Mouse (Mus musculus) hindbrain, embryonic 16.5 days (tissue): ENCODE measurements around the gene Tmem128. TPM values are rescaled to one million over a fixed set of nuclear protein-coding genes. Genes with fewer than 3 reads are reported as not detected.

Experiments used
- ATAC-seq: fragments of 200-750 bp; cut with Nextera tagmentation; 2 replicates; pipeline ENCODE4 v1.8.0; 2017; ENCODE audit warnings: moderate TSS enrichment, moderate library complexity
- H3K27ac ChIP-seq: fragments of 300-500 bp; sonication (generic); 2 replicates; pipeline ENCODE4 v1.5.1; 2014; ENCODE audit warnings: low read depth, mild to moderate bottlenecking, control low read depth, low read length, moderate library complexity
- H3K27me3 ChIP-seq: fragments of 300-500 bp; sonication (generic); replicated peaks from 2 replicates; pipeline ENCODE4 v1.6.1; 2014; ENCODE audit warnings: low read length; ENCODE audit not compliant: control insufficient read depth, insufficient read depth
- H3K36me3 ChIP-seq: fragments of 300-500 bp; sonication (generic); 2 replicates; pipeline ENCODE4 v1.6.1; 2014; ENCODE audit warnings: mild to moderate bottlenecking, low read length, moderate library complexity, mixed read lengths; ENCODE audit not compliant: control insufficient read depth, insufficient read depth
- H3K4me1 ChIP-seq: fragments of 300-500 bp; sonication (generic); 2 replicates; pipeline ENCODE4 v1.6.1; 2014; ENCODE audit warnings: low read depth, low read length; ENCODE audit not compliant: control insufficient read depth, insufficient read depth
- H3K4me2 ChIP-seq: fragments of 300-500 bp; sonication (generic); 2 replicates; pipeline ENCODE4 v1.6.1; 2014; ENCODE audit warnings: mild to moderate bottlenecking, low read length, control low read depth, moderate library complexity
- H3K4me3 ChIP-seq: fragments of 300-500 bp; sonication (generic); 2 replicates; pipeline ENCODE4 v1.5.1; 2014; ENCODE audit warnings: mild to moderate bottlenecking, low read length, control low read depth, moderate library complexity
- H3K9ac ChIP-seq: fragments of 300-500 bp; sonication (generic); 2 replicates; pipeline ENCODE4 v1.6.1; 2014; ENCODE audit warnings: low read depth, mild to moderate bottlenecking, control low read depth, low read length, moderate library complexity
- H3K9me3 ChIP-seq: fragments of 300-500 bp; sonication (generic); 2 replicates; pipeline ENCODE4 v1.6.1; 2014; ENCODE audit warnings: mild to moderate bottlenecking, low read length, moderate library complexity; ENCODE audit not compliant: control insufficient read depth
- whole genome bisulfite sequencing: fragments of 180-500 bp; shearing (Covaris S2); extraction: QIAGEN DNeasy Blood & Tissue Kit; methylation state at CpG from one replicate; pipeline ENCODE4 v1.1.7; 2014; 5-methylcytosine and 5-hydroxymethylcytosine counted together
- polyA plus RNA-seq: library from polyadenylated mRNA; unstranded; fragments of >200 nt; fragmentation: Nextera tagmentation; extraction: Ambion mirVana; gene quantifications from 2 replicates; pipeline ENCODE4 v1.2.1, GENCODE M21; 2015

Tmem128 gene
- polyA plus RNA-seq, 1 experiment from 2014 or later, result 89.3 TPM

- ATAC-seq, result no peak
- 0 out of 2 replicates have a peak within 1 kb of the TSS, but pooled peaks have one; percentile 5 for H3K9ac ChIP-seq
Observed at GRCm38 (mm10) chr5:38275771-38276170, 15.8 kb downstream of the Tmem128 start, which contains the start of gene Otop1. Gene Otop1, plus strand, starts transcription at chr5:38275972.

GRCm38 (mm10) chr5:38276451-38276850 is 16.5 kb downstream of the Tmem128 start:
- Histone ChIP-seq H3K4me2 (peak overlapping the region; percentile 52), H3K9me3 (no peaks in the 10 kb centered on the region), H3K36me3 (peaks cover 4% of the 10 kb centered on the region; the same call in 1 of the 2 replicates), H3K27ac (no peak overlapping the region), H3K9ac (0 out of 2 replicates have a peak overlapping the region, but pooled peaks have one; percentile 5), H3K27me3 (peaks cover 49% of the 10 kb centered on the region), H3K4me1 (peaks cover 12% of the 10 kb centered on the region), H3K4me3 (peak overlapping the region; percentile 14)
- 0 out of 2 replicates have a peak, but pooled peaks have one; percentile 13 for ATAC-seq
- WGBS, result under 1% methylated on average over 19 of the region's 19 CpGs

More at GRCm38 (mm10) chr5:38275771-38276170, 15.8 kb downstream of the Tmem128 start, which contains the start of gene Otop1:
- Histone ChIP-seq H3K4me2 (peak within 1 kb of the TSS; percentile 52), H3K4me1 (peaks cover 12% of the 10 kb centered on the region), H3K27me3 (peaks cover 49% of the 10 kb centered on the region), H3K36me3 (peaks cover 9% of the 10 kb centered on the region; the same call in 1 of the 2 replicates), H3K4me3 (peak within 1 kb of the TSS; percentile 14), H3K27ac (no peak within 1 kb of the TSS), H3K9me3 (no peaks in the 10 kb centered on the region)
- 0% methylated on average over 4 of the region's 4 CpGs for WGBS

- peak overlapping the region; percentile 38 for H3K4me3 ChIP-seq
- WGBS, result 1% methylated on average over 47 of the region's 65 CpGs
- H3K27me3 ChIP-seq, result peaks cover 49% of the 10 kb centered on the region
- no peak overlapping the region for H3K27ac ChIP-seq
- H3K9me3 ChIP-seq, result no peaks in the 10 kb centered on the region
- H3K4me2 ChIP-seq, result peak overlapping the region; percentile 52
- ATAC-seq, result peak; percentile 40; the same call in 1 of the 2 replicates
- H3K9ac ChIP-seq, result peak overlapping the region; percentile 15
- peaks cover 12% of the 10 kb centered on the region for H3K4me1 ChIP-seq
- no peaks in the 10 kb centered on the region for H3K36me3 ChIP-seq
Observed at GRCm38 (mm10) chr5:38277098-38277866, 17.3 kb downstream of the Tmem128 start.

- Histone ChIP-seq H3K9ac (no peak overlapping the region), H3K9me3 (no peaks in the 10 kb centered on the region), H3K27me3 (peaks cover 49% of the 10 kb centered on the region), H3K4me2 (peak overlapping the region; percentile 52), H3K27ac (no peak overlapping the region), H3K4me3 (peak overlapping the region; percentile 38), H3K36me3 (no peaks in the 10 kb centered on the region), H3K4me1 (peaks cover 12% of the 10 kb centered on the region)
- no peak for ATAC-seq
- 27% methylated on average over 12 of the region's 12 CpGs for WGBS
Observed at GRCm38 (mm10) chr5:38277936-38278600, 18.1 kb downstream of the Tmem128 start.

GRCm38 (mm10) chr5:38280075-38280474 is 20.1 kb downstream of the Tmem128 start:
- peaks cover 34% of the 10 kb centered on the region for H3K27me3 ChIP-seq

GRCm38 (mm10) chr5:38285724-38286123 is 25.7 kb downstream of the Tmem128 start:
- Histone ChIP-seq H3K27me3 (no peaks in the 10 kb centered on the region), H3K9ac (no peak overlapping the region), H3K9me3 (no peaks in the 10 kb centered on the region), H3K36me3 (no peaks in the 10 kb centered on the region), H3K27ac (no peak overlapping the region), H3K4me3 (no peak overlapping the region), H3K4me1 (no peaks in the 10 kb centered on the region), H3K4me2 (no peak overlapping the region)
- WGBS, result 63% methylated on average over 9 of the region's 9 CpGs
- no peak for ATAC-seq

More at GRCm38 (mm10) chr5:38280075-38280474, 20.1 kb downstream of the Tmem128 start:
- no peaks in the 10 kb centered on the region for H3K36me3 ChIP-seq
- H3K4me3 ChIP-seq, result no peak overlapping the region
- peaks cover 12% of the 10 kb centered on the region for H3K4me1 ChIP-seq
- 52% methylated on average over 1 of the region's 1 CpGs for WGBS
- no peak for ATAC-seq
- H3K27ac ChIP-seq, result no peak overlapping the region
- H3K4me2 ChIP-seq, result no peak overlapping the region
- no peaks in the 10 kb centered on the region for H3K9me3 ChIP-seq
- no peak overlapping the region for H3K9ac ChIP-seq

- Histone ChIP-seq H3K9ac (no peak overlapping the region), H3K9me3 (no peaks in the 10 kb centered on the region), H3K27me3 (no peaks in the 10 kb centered on the region), H3K4me3 (no peak overlapping the region), H3K4me1 (no peaks in the 10 kb centered on the region), H3K27ac (no peak overlapping the region), H3K4me2 (no peak overlapping the region), H3K36me3 (no peaks in the 10 kb centered on the region)
- 89% methylated on average over 3 of the region's 3 CpGs for WGBS
- ATAC-seq, result no peak
Observed at GRCm38 (mm10) chr5:38288476-38288875, 28.5 kb downstream of the Tmem128 start.

GRCm38 (mm10) chr5:38301761-38302411 is 41.9 kb downstream of the Tmem128 start:
- Histone ChIP-seq H3K27me3 (no peaks in the 10 kb centered on the region), H3K36me3 (no peaks in the 10 kb centered on the region), H3K4me3 (no peak overlapping the region), H3K9ac (no peak overlapping the region), H3K27ac (no peak overlapping the region), H3K4me2 (no peak overlapping the region), H3K4me1 (no peaks in the 10 kb centered on the region), H3K9me3 (no peaks in the 10 kb centered on the region)
- ATAC-seq, result no peak
- 84% methylated on average over 12 of the region's 12 CpGs for WGBS
